Mouse (Mus musculus): Measurements from ENCODE around the gene Gm49387.

Gene Gm49387

DNA sequence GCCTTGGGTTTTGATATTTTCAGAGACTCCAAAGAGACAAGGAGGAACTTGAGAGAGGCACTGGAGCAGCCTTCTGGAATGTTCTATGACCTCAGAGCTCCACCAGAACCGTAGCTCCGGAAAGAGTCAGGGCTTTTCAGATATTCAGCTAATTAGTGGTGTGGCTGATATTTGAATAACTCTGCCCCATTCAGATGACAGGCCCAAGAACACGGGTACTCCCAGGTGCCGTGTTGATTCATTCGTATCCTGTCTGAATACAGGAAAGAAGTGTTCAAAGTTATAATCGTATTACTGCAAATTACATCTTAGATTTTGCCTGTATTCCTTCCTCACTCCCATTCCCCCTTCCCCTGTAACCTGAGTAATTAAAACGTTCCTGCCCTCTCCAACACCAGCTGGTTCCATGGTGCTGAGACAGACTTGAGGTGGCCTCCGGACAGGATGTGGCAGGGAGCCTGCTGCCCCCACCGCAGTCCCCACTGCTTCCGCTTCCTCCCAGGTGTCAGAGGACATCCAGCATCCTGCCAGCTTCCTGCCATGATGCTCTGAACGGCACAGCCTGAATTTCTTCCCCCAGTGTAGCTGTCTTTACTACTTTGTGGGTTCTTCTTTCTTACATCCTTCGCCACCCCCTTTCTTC, 109.1 kb downstream of the Gm49387 start:
- no peak for DNase-seq (ENCODE audit: low read depth, low spot score)

DNA sequence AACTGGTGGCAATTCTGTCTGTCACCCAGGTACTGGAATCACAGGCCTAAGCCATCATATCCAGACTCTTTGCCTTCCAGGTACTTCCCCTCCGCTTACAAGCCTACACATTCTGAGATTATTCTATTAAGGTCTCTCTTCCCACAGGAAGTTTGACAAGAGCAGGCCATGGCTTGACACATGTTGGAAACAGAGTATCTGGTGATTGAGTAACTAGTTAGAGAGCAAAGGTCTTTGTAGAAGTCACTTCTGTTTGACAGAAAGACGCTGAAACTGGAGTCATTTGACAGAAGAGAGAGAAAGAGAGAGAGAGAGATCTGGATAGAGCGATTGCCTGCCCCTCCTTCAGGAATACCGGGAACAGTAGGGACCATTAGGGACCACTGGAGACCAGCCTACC, 109.8 kb downstream of the Gm49387 start:
- DNase-seq (ENCODE audit: low read depth, low spot score), result no peak

DNA sequence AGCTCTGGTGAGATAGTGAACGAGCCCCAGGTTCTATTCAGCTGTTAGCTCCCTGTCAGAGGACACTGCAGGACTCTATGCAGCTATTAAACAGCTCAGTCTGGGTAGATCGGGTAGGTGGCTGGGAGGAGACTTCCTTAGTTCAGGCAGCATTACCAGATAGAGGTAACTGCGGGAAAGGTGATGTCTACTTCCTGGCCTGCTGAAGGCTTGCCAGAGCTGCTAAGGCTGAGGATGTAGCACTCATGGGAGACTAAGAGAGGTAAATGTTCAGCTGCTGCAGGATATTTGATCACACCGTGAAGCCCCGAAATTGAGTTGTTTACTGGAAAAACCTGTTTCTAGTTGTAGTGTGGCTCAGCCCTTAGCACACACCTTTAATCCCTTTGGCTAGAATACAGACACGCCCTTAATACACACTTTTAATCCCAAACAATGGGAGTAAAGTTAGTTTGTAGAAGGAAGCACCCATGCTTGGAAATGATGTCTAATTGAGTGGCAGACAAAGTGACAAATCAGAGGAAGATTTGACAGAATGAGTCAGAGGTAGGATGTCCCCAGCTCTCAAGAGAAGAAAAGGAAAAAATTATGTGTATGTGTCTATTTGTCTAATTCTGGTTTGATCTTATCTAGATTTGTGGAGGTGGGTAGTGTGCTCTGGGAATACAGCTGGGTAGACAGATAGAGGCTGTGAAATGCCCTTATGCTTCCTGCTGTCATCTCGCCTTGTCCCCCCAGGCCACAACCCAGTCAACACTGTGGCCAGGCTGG, 115.5 kb downstream of the Gm49387 start:
- no peak for DNase-seq (ENCODE audit: low read depth, low spot score)

DNA sequence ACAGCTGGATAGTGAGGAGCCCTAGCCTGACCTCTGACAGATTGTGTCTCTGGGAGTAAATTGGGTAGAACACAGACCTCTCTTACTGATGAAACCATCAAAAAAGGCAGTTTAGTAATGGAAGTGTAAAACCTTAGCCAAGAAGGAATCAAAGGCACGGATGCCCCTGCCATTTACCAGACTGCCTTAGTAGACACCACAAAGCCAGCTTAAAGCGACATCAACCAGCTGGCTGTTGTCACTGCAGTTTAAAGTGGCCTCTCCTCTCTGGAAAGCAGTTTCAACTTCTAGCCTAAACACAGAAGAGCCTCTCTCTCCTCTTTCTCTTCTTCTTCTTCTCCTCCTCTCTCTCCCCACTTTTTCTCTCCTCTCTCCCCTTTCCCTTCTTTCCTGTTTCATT, 119.4 kb downstream of the Gm49387 start:
- DNase-seq (ENCODE audit: low read depth, low spot score), result no peak

DNA sequence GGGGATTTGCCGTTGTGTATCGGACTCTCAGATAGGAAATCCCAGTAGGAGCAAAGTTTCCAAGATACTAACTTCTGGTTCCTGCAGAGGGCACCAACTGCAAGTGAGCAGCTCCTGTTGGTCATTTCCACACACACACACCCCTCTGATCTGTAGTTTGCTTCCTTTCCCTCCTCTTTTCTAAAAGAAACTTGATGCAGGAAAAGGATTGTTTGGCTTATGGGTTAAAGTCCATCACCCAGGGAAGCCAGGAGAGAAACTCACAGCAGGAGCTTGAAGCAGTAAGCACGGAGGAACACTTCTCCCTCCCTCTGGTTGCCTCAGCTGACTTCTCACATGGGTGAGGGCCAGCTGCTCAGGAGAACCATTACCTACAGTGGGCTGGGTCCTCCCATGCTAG, 121.5 kb downstream of the Gm49387 start:
- no peak for DNase-seq (ENCODE audit: low read depth, low spot score)

DNA sequence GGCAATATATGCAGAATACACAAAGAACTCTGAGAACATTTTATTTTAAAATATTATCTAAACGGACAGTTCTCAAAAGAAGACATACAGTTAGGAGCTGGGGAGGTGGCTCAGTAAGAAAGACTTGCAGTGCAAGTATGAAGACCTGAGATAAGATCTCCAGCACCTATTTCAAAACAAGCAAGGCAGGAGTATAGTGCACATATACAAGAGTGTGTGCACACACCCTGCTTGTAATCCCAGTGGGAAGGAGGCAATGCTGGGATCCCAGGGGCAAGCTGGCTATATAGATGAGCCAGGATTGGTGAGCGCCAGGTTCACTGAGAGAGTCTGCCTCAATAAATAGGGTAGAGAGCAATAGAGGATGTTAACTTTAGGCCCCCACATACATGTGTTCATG, 124.8 kb downstream of the Gm49387 start:
- no peak for DNase-seq (ENCODE audit: low read depth, low spot score)

DNA sequence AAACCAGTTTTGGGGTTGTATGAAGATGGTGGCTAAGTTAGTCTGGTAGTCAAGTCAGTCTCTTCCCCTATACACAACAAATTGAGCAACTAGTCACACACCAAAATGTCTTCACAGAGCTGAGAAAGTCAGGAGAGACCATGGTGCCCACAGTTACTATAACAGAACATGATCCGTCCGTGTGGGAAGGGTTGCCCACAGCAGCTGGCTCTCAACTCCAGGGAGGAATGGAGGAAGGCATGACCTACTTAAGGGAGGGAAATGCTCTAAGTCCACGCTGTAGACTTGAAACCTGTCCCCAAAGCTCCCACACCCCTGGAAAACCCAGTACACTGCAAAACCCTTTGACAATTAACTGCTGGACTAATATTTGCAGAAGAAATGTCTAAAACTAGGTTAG, 130.4 kb downstream of the Gm49387 start:
- no peak for DNase-seq (ENCODE audit: low read depth, low spot score)

DNA sequence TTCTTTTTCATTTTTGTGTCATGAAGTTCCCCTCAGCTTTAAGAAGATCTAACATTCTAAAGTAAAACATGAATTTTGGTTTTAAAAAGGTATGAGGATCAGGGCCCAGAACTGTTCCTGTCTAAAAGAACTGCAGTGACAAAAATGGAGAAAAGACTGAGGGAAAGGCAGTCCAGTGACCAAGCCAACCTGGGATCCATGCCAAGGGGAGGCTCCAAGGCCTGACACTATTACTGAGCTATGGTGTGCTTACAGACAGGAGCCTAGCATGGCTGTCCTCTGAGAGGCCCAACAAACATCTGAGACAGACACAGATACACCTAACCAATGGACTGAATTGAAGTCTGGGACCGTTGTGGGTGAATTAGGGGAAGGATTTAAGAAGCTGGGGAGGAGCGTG, 130.8 kb downstream of the Gm49387 start:
- no peak for DNase-seq (ENCODE audit: low read depth, low spot score)

DNA sequence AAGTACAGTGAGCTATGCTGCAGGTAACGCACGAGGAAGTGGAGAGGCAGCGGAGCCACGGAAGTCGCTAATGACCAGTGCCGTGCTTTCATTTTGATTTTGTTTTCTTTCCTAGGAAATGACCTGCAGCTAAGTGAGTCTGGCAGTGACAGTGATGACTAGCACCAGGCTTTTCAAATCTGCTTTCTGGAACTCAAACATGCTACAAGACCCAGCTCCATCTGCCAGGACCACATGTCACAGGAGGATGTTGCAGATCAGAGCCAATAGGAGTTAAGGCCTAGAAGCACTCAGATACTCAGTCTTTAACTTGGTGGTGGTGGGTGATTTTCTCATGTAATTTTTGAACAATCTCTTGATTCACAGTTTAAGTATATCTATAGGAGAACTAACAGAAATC, 134.2 kb downstream of the Gm49387 start:
- no peak for DNase-seq (ENCODE audit: low read depth, low spot score)

DNA sequence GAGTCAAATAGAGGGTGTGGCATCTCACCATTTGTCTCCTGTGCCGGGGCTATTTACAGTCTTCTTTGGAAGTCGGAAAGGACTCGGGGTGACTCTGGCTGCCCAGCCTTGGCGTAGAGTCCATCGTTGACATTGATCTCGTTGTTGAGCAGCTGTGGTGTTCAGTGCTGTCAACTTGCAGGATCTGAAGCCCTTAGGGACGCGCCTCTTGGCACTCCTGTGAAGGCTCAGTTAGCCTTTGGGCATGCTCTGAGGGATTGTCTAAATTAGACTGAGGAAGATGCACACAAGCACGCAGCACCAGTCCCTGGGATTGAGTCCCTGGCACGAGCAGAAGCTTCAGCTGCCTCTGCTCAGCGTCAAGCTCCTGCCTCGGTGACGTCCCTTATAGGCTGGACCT, 137.3 kb downstream of the Gm49387 start:
- no peak for DNase-seq (ENCODE audit: low read depth, low spot score)
